Mouse (Mus musculus) brown adipose tissue, adult 24 weeks (tissue): ENCODE results near the gene Hist3h2a. TPM values are rescaled to one million over a fixed set of nuclear protein-coding genes. Genes with fewer than 3 reads are reported as not detected.

ENCODE experiments used
- H3K27ac ChIP-seq: fragments of 200-500 bp; replicated peaks from 2 replicates; pipeline ENCODE4 v1.5.1; 2012; ENCODE audit warnings: low read depth, mild to moderate bottlenecking, low read length
- H3K4me1 ChIP-seq: fragments of 200-500 bp; 2 replicates; pipeline ENCODE4 v1.6.1; 2012; ENCODE audit warnings: low read length, mixed read lengths; ENCODE audit not compliant: control insufficient read depth, insufficient read depth, insufficient read length
- H3K4me3 ChIP-seq: fragments of 200-500 bp; 2 replicates; pipeline ENCODE4 v1.5.1; 2012; ENCODE audit warnings: low read depth, mild to moderate bottlenecking, low read length, moderate library complexity; ENCODE audit not compliant: insufficient read depth
- polyA plus RNA-seq: library from polyadenylated mRNA; stranded (reverse); fragments of >200 nt; gene quantifications from 2 replicates; pipeline ENCODE4 v1.2.4, GENCODE M21; 2012; ENCODE audit not compliant: missing spikeins, insufficient read depth, insufficient read length

The Hist3h2a gene
- polyA plus RNA-seq, 1 experiment: 8.2 TPM

GRCm38 (mm10) chr11:58955868-58956257 is 1.4 kb downstream of the Hist3h2a start:
- Histone ChIP-seq H3K4me1 (peaks cover 8% of the 10 kb centered on the region; the same call in 1 of the 2 replicates), H3K4me3 (peak overlapping the region; percentile 91), H3K27ac (no peak overlapping the region)

GRCm38 (mm10) chr11:58957226-58957914 is 2.9 kb downstream of the Hist3h2a start:
- peaks cover 8% of the 10 kb centered on the region; the same call in 1 of the 2 replicates for H3K4me1 ChIP-seq
- peak overlapping the region; percentile 9; the same call in 1 of the 2 replicates for H3K4me3 ChIP-seq
- H3K27ac ChIP-seq: no peak overlapping the region

GRCm38 (mm10) chr11:58958536-58958935 is 4.1 kb downstream of the Hist3h2a start:
- H3K4me1 ChIP-seq: peaks cover 8% of the 10 kb centered on the region; the same call in 1 of the 2 replicates
- no peak overlapping the region for H3K27ac ChIP-seq
- H3K4me3 ChIP-seq: no peak overlapping the region

GRCm38 (mm10) chr11:58959186-58959825 is 4.8 kb downstream of the Hist3h2a start:
- H3K4me1 ChIP-seq: peaks cover 8% of the 10 kb centered on the region; the same call in 1 of the 2 replicates
- H3K27ac ChIP-seq: 0 out of 2 replicates have a peak overlapping the region, but pooled peaks have one; percentile 43
- H3K4me3 ChIP-seq: 0 out of 2 replicates have a peak overlapping the region, but pooled peaks have one; percentile 1

- Histone ChIP-seq H3K27ac (no peak overlapping the region), H3K4me1 (peaks cover 8% of the 10 kb centered on the region; the same call in 1 of the 2 replicates), H3K4me3 (peak overlapping the region; percentile 90)
Observed at GRCm38 (mm10) chr11:58959921-58960465, 5.5 kb downstream of the Hist3h2a start.

GRCm38 (mm10) chr11:58961364-58962177 is 7.1 kb downstream of the Hist3h2a start:
- Histone ChIP-seq H3K27ac (no peak overlapping the region), H3K4me1 (peaks cover 8% of the 10 kb centered on the region; the same call in 1 of the 2 replicates), H3K4me3 (no peak overlapping the region)

GRCm38 (mm10) chr11:58963543-58963942 is 9.1 kb downstream of the Hist3h2a start:
- no peak overlapping the region for H3K4me3 ChIP-seq
- H3K4me1 ChIP-seq: no peaks in the 10 kb centered on the region
- H3K27ac ChIP-seq: no peak overlapping the region

GRCm38 (mm10) chr11:58964216-58964615 is 9.7 kb downstream of the Hist3h2a start:
- no peaks in the 10 kb centered on the region for H3K4me1 ChIP-seq
- H3K27ac ChIP-seq: no peak overlapping the region
- no peak overlapping the region for H3K4me3 ChIP-seq

- Histone ChIP-seq H3K4me3 (no peak overlapping the region), H3K27ac (no peak overlapping the region), H3K4me1 (no peaks in the 10 kb centered on the region)
Observed at GRCm38 (mm10) chr11:58965001-58965760, 10.7 kb downstream of the Hist3h2a start.

- Histone ChIP-seq H3K4me3 (no peak overlapping the region), H3K27ac (no peak overlapping the region), H3K4me1 (no peaks in the 10 kb centered on the region)
Observed at GRCm38 (mm10) chr11:58967346-58967745, 12.9 kb downstream of the Hist3h2a start.

- H3K4me3 ChIP-seq: no peak overlapping the region
- no peak overlapping the region for H3K27ac ChIP-seq
- H3K4me1 ChIP-seq: no peaks in the 10 kb centered on the region
Observed at GRCm38 (mm10) chr11:58968551-58968950, 14.1 kb downstream of the Hist3h2a start.

- Histone ChIP-seq H3K4me1 (no peaks in the 10 kb centered on the region), H3K27ac (no peak overlapping the region), H3K4me3 (no peak overlapping the region)
Observed at GRCm38 (mm10) chr11:58969027-58969426, 14.5 kb downstream of the Hist3h2a start.

- Histone ChIP-seq H3K4me1 (no peaks in the 10 kb centered on the region), H3K27ac (no peak overlapping the region), H3K4me3 (no peak overlapping the region)
Observed at GRCm38 (mm10) chr11:58969659-58970058, 15.2 kb downstream of the Hist3h2a start.

GRCm38 (mm10) chr11:58970831-58971530 is 16.5 kb downstream of the Hist3h2a start:
- Histone ChIP-seq H3K4me3 (no peak overlapping the region), H3K4me1 (0 out of 2 replicates have a peak, but pooled peaks cover 2% of the 10 kb centered on the region), H3K27ac (no peak overlapping the region)
